Mouse (Mus musculus) kidney, adult 2 months (tissue): Measurements from ENCODE around the gene Atp1a2. TPM values are rescaled to one million over a fixed set of nuclear protein-coding genes. Genes with fewer than 3 reads are reported as not detected.

Experiments
- DNase-seq: peaks from one replicate; pipeline ENCODE4 v3.0.0; 2021
- H3K27ac ChIP-seq: fragments of 200-500 bp; 2 replicates; pipeline ENCODE4 v1.5.1; 2012; ENCODE audit warnings: low read depth, low read length, control low read depth, inconsistent platforms; ENCODE audit not compliant: insufficient read depth
- H3K27me3 ChIP-seq: fragments of 200-500 bp; replicated peaks from 2 replicates; pipeline ENCODE4 v1.6.1; 2012; ENCODE audit warnings: mild to moderate bottlenecking, moderate library complexity, low read length, inconsistent platforms; ENCODE audit not compliant: control insufficient read depth, insufficient read depth
- H3K36me3 ChIP-seq: fragments of 200-500 bp; 2 replicates; pipeline ENCODE4 v1.6.1; 2012; ENCODE audit warnings: mild to moderate bottlenecking, moderate library complexity, low read length, inconsistent platforms; ENCODE audit not compliant: control insufficient read depth, insufficient read depth
- H3K4me1 ChIP-seq: fragments of 200-500 bp; 2 replicates; pipeline ENCODE4 v1.6.1; 2011; ENCODE audit warnings: low read length; ENCODE audit not compliant: control insufficient read depth, insufficient read depth
- H3K4me3 ChIP-seq: fragments of 200-500 bp; 2 replicates; pipeline ENCODE4 v1.5.1; 2011; ENCODE audit warnings: mild to moderate bottlenecking, low read depth, low read length, control low read depth; ENCODE audit not compliant: insufficient read depth
- CTCF ChIP-seq: fragments of 200-500 bp; conservative IDR thresholded peaks from 2 replicates; pipeline ENCODE4 v1.5.1; 2011; ENCODE audit warnings: low read depth, mild to moderate bottlenecking, control low read depth, low read length, moderate library complexity, mixed read lengths; ENCODE audit not compliant: insufficient read depth, insufficient read length
- POLR2A ChIP-seq: fragments of 200-500 bp; IDR thresholded peaks from one replicate; pipeline ENCODE4 v1.6.1; 2011; ENCODE audit warnings: low read depth, low read length, control low read depth
- WGBS: fragments of 180-500 bp; shearing (Covaris S2); methylation state at CpG from one replicate; pipeline ENCODE4 v1.1.7; 2018; 5-methylcytosine and 5-hydroxymethylcytosine counted together
- polyA plus RNA-seq: library from polyadenylated mRNA; depleted of rRNA; stranded (reverse); fragments of >200 nt; gene quantifications from 2 replicates; pipeline ENCODE4 v1.2.3, GENCODE M21; 2012

Atp1a2 gene
- polyA plus RNA-seq, 1 experiment, result 36.4 TPM

- no peaks in the 10 kb centered on the region; the same call in 1 of the 2 replicates for H3K4me1 ChIP-seq
- 80% methylated on average over 4 of the region's 4 CpGs for WGBS
- H3K4me3 ChIP-seq, result no peak overlapping the region
- H3K27ac ChIP-seq, result no peak overlapping the region
- H3K27me3 ChIP-seq, result no peaks in the 10 kb centered on the region
- DNase-seq, result no peak
- H3K36me3 ChIP-seq, result no peaks in the 10 kb centered on the region
- TF ChIP-seq CTCF (no peak), POLR2A (no peak)
Measured at GRCm38 (mm10) chr1:172295751-172296197, 2.1 kb downstream of the Atp1a2 start.

GRCm38 (mm10) chr1:172293449-172293848 is 4.4 kb downstream of the Atp1a2 start:
- H3K4me1 ChIP-seq, result no peaks in the 10 kb centered on the region
- DNase-seq, result no peak
- no peak for TF ChIP-seq CTCF
- no peak for TF ChIP-seq POLR2A
- no peaks in the 10 kb centered on the region for H3K36me3 ChIP-seq
- H3K27me3 ChIP-seq, result no peaks in the 10 kb centered on the region
- H3K27ac ChIP-seq, result no peak overlapping the region
- 90% methylated on average over 11 of the region's 11 CpGs for WGBS
- no peak overlapping the region for H3K4me3 ChIP-seq

- H3K27me3 ChIP-seq, result no peaks in the 10 kb centered on the region
- no peak for TF ChIP-seq POLR2A
- TF ChIP-seq CTCF, result no peak
- H3K27ac ChIP-seq, result no peak overlapping the region
- no peaks in the 10 kb centered on the region for H3K4me1 ChIP-seq
- no peak for DNase-seq
- H3K36me3 ChIP-seq, result no peaks in the 10 kb centered on the region
- WGBS, result 76% methylated on average over 2 of the region's 2 CpGs
- no peak overlapping the region for H3K4me3 ChIP-seq
Measured at GRCm38 (mm10) chr1:172292880-172293279, 5.0 kb downstream of the Atp1a2 start.

GRCm38 (mm10) chr1:172289617-172289946 is 8.3 kb downstream of the Atp1a2 start:
- 44% methylated on average over 3 of the region's 3 CpGs for WGBS
- Histone ChIP-seq H3K4me3 (no peak overlapping the region), H3K36me3 (no peaks in the 10 kb centered on the region), H3K4me1 (no peaks in the 10 kb centered on the region), H3K27me3 (no peaks in the 10 kb centered on the region), H3K27ac (no peak overlapping the region)
- no peak for DNase-seq
- TF ChIP-seq CTCF, result no peak
- TF ChIP-seq POLR2A, result no peak

- no peak overlapping the region for H3K4me3 ChIP-seq
- H3K27ac ChIP-seq, result no peak overlapping the region
- no peaks in the 10 kb centered on the region for H3K4me1 ChIP-seq
- TF ChIP-seq POLR2A, result no peak
- no peak for TF ChIP-seq CTCF
- H3K36me3 ChIP-seq, result no peaks in the 10 kb centered on the region
- DNase-seq, result no peak
- no peaks in the 10 kb centered on the region for H3K27me3 ChIP-seq
- 81% methylated on average over 11 of the region's 11 CpGs for WGBS
Measured at GRCm38 (mm10) chr1:172288900-172289616, 8.8 kb downstream of the Atp1a2 start.

GRCm38 (mm10) chr1:172286740-172287139 is 11.1 kb downstream of the Atp1a2 start:
- Histone ChIP-seq H3K4me3 (no peak overlapping the region), H3K4me1 (no peaks in the 10 kb centered on the region), H3K36me3 (no peaks in the 10 kb centered on the region), H3K27me3 (no peaks in the 10 kb centered on the region), H3K27ac (no peak overlapping the region)
- no peak for DNase-seq
- 84% methylated on average over 5 of the region's 5 CpGs for WGBS
- TF ChIP-seq POLR2A (no peak), CTCF (no peak)

- WGBS, result 93% methylated on average over 14 of the region's 14 CpGs
- H3K36me3 ChIP-seq, result no peaks in the 10 kb centered on the region
- no peak overlapping the region for H3K4me3 ChIP-seq
- no peaks in the 10 kb centered on the region for H3K27me3 ChIP-seq
- no peak for DNase-seq
- H3K4me1 ChIP-seq, result no peaks in the 10 kb centered on the region
- H3K27ac ChIP-seq, result no peak overlapping the region
- TF ChIP-seq POLR2A (no peak), CTCF (no peak)
Measured at GRCm38 (mm10) chr1:172284221-172284620, 13.6 kb downstream of the Atp1a2 start.

GRCm38 (mm10) chr1:172283073-172283472 is 14.8 kb downstream of the Atp1a2 start:
- no peaks in the 10 kb centered on the region for H3K36me3 ChIP-seq
- H3K27me3 ChIP-seq, result no peaks in the 10 kb centered on the region
- 95% methylated on average over 6 of the region's 6 CpGs for WGBS
- no peak overlapping the region for H3K4me3 ChIP-seq
- H3K27ac ChIP-seq, result no peak overlapping the region
- H3K4me1 ChIP-seq, result no peaks in the 10 kb centered on the region
- DNase-seq, result no peak
- TF ChIP-seq POLR2A (no peak), CTCF (no peak)
